Mouse (Mus musculus) lung, adult 2 months (tissue): ENCODE measurements around the gene Spsb4.

Experiments
- CTCF ChIP-seq: fragments of 200-500 bp; IDR thresholded peaks from 2 replicates; pipeline ENCODE4 v1.5.1; 2011; ENCODE audit warnings: mild to moderate bottlenecking, low read length, control low read depth; ENCODE audit not compliant: insufficient read depth
- POLR2A ChIP-seq: fragments of 200-500 bp; IDR thresholded peaks from 2 replicates; pipeline ENCODE4 v1.6.1; 2011; ENCODE audit warnings: low read depth, mild to moderate bottlenecking, control low read depth, low read length, borderline replicate concordance; ENCODE audit errors: extremely low read depth

DNA sequence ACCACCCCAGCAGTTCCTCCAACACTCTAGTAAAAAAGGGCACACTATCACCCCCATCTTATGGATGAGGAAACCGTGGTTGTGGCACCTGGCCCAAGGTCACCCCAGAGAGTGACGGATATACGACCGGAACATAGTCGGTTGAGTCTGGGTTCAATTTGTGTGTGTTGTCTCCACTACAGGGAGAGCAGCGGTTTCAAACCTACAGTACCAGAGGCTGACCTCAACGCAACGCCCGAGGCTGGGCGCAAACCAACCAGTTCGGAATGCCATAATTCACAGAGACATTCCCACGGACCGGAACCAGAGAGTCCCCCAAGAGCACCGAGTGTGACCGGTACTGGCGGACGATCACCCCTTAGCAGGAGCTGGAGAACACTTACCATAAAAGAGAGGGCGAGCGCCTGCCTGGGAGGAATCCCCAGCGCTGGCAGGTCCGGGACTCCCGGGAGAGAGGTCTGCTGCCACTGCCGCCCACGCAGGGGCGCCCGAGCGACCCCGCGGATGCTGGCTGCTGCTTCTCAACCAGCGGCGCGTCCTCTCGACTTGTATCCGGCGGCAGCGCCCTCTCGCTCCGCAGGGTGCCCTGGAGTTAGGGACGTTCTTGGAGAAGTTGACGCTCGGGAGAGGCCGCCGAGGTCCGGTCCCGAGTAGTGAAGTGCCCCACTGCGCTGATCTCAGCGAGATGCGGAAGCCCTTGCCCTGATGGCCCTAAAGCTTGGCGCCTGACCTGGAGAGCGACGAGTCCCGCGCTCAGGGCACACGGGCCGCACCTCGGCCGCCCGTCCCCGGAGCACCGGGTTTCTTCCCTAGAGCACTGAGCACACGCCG, 617 bp downstream of the Spsb4 start:
- TF ChIP-seq CTCF (no peak), POLR2A (no peak)
